Mouse (Mus musculus) embryonic facial prominence, embryonic 10.5 days (tissue): Measurements from ENCODE around the gene Axdnd1. TPM values are rescaled to one million over a fixed set of nuclear protein-coding genes. Genes with fewer than 3 reads are reported as not detected.

Experiments
- DNase-seq: peaks from one replicate; pipeline ENCODE4 v3.0.0-alpha.2; 2017; ENCODE audit warnings: low spot score
- H3K27ac ChIP-seq: fragments of 300-500 bp; sonication (generic); replicated peaks from 2 replicates; pipeline ENCODE4 v1.5.1; 2016; ENCODE audit warnings: mild to moderate bottlenecking
- H3K27me3 ChIP-seq: fragments of 300-500 bp; sonication (generic); replicated peaks from 2 replicates; pipeline ENCODE4 v1.6.1; 2016; ENCODE audit warnings: low read depth, mild to moderate bottlenecking; ENCODE audit not compliant: poor library complexity, severe bottlenecking
- H3K36me3 ChIP-seq: fragments of 300-500 bp; sonication (generic); replicated peaks from 2 replicates; pipeline ENCODE4 v1.6.1; 2016; ENCODE audit warnings: mild to moderate bottlenecking, moderate library complexity
- H3K4me1 ChIP-seq: fragments of 300-500 bp; sonication (generic); 2 replicates; pipeline ENCODE4 v1.6.1; 2016
- H3K4me3 ChIP-seq: fragments of 300-500 bp; sonication (generic); 2 replicates; pipeline ENCODE4 v1.5.1; 2016; ENCODE audit warnings: mild to moderate bottlenecking, moderate library complexity
- H3K9me3 ChIP-seq: fragments of 300-500 bp; sonication (generic); 2 replicates; pipeline ENCODE4 v1.6.1; 2016; ENCODE audit warnings: mild to moderate bottlenecking
- WGBS: fragments of 180-500 bp; shearing (Covaris S2); methylation state at CpG from one replicate; pipeline ENCODE4 v1.1.7; 2016; 5-methylcytosine and 5-hydroxymethylcytosine counted together
- polyA plus RNA-seq: library from polyadenylated mRNA; unstranded; fragments of >200 nt; fragmentation: Nextera tagmentation; extraction: Ambion mirVana; gene quantifications from 2 replicates; pipeline ENCODE4 v1.2.1, GENCODE M21; 2016

The Axdnd1 gene
- polyA plus RNA-seq, 1 experiment from 2014 or later: 0.30 TPM

- Histone ChIP-seq H3K9me3 (no peaks in the 10 kb centered on the region), H3K4me3 (no peak overlapping the region), H3K36me3 (no peaks in the 10 kb centered on the region), H3K4me1 (no peaks in the 10 kb centered on the region), H3K27me3 (no peaks in the 10 kb centered on the region), H3K27ac (no peak overlapping the region)
- no peak for DNase-seq
- WGBS: 92% methylated on average over 3 of the region's 3 CpGs
Measured at GRCm38 (mm10) chr1:156381217-156381616, 39.7 kb downstream of the Axdnd1 start.

GRCm38 (mm10) chr1:156365740-156366139 lies 55.2 kb downstream of the Axdnd1 start, which contains the start of gene Gm2000:
Gm2000 (plus strand) TSS chr1:156366040.
- 90% methylated on average over 8 of the region's 8 CpGs for WGBS
- Histone ChIP-seq H3K9me3 (0 out of 2 replicates have a peak, but pooled peaks cover 4% of the 10 kb centered on the region), H3K4me3 (no peak within 1 kb of the TSS), H3K36me3 (no peaks in the 10 kb centered on the region), H3K27ac (no peak within 1 kb of the TSS), H3K27me3 (no peaks in the 10 kb centered on the region), H3K4me1 (no peaks in the 10 kb centered on the region)
- no peak for DNase-seq

- H3K27ac ChIP-seq: no peak overlapping the region
- DNase-seq: no peak
- 85% methylated on average over 2 of the region's 2 CpGs for WGBS
- no peaks in the 10 kb centered on the region for H3K9me3 ChIP-seq
- H3K4me3 ChIP-seq: no peak overlapping the region
- no peaks in the 10 kb centered on the region for H3K36me3 ChIP-seq
- H3K4me1 ChIP-seq: no peaks in the 10 kb centered on the region
- no peaks in the 10 kb centered on the region for H3K27me3 ChIP-seq
Measured at GRCm38 (mm10) chr1:156352466-156352865, 68.5 kb downstream of the Axdnd1 start.

GRCm38 (mm10) chr1:156350441-156350840 lies 70.5 kb downstream of the Axdnd1 start:
- no peaks in the 10 kb centered on the region for H3K9me3 ChIP-seq
- H3K4me3 ChIP-seq: no peak overlapping the region
- WGBS: 83% methylated on average over 4 of the region's 4 CpGs
- H3K27me3 ChIP-seq: no peaks in the 10 kb centered on the region
- no peaks in the 10 kb centered on the region for H3K36me3 ChIP-seq
- H3K27ac ChIP-seq: no peak overlapping the region
- DNase-seq: no peak
- no peaks in the 10 kb centered on the region for H3K4me1 ChIP-seq

- WGBS: 84% methylated on average over 4 of the region's 4 CpGs
- H3K4me1 ChIP-seq: no peaks in the 10 kb centered on the region
- H3K9me3 ChIP-seq: no peaks in the 10 kb centered on the region
- no peak overlapping the region for H3K4me3 ChIP-seq
- no peaks in the 10 kb centered on the region for H3K27me3 ChIP-seq
- DNase-seq: no peak
- no peak overlapping the region for H3K27ac ChIP-seq
- H3K36me3 ChIP-seq: no peaks in the 10 kb centered on the region
Measured at GRCm38 (mm10) chr1:156349031-156349430, 71.9 kb downstream of the Axdnd1 start.

GRCm38 (mm10) chr1:156345633-156346032 lies 75.3 kb downstream of the Axdnd1 start:
- Histone ChIP-seq H3K27me3 (no peaks in the 10 kb centered on the region), H3K4me1 (no peaks in the 10 kb centered on the region), H3K9me3 (no peaks in the 10 kb centered on the region), H3K27ac (no peak overlapping the region), H3K4me3 (no peak overlapping the region), H3K36me3 (no peaks in the 10 kb centered on the region)
- WGBS: 90% methylated on average over 4 of the region's 4 CpGs
- DNase-seq: no peak

- no peak overlapping the region for H3K4me3 ChIP-seq
- WGBS: 63% methylated on average over 4 of the region's 4 CpGs
- no peaks in the 10 kb centered on the region for H3K27me3 ChIP-seq
- H3K27ac ChIP-seq: no peak overlapping the region
- H3K36me3 ChIP-seq: no peaks in the 10 kb centered on the region
- no peak for DNase-seq
- H3K9me3 ChIP-seq: no peaks in the 10 kb centered on the region
- no peaks in the 10 kb centered on the region for H3K4me1 ChIP-seq
Measured at GRCm38 (mm10) chr1:156344433-156344832, 76.5 kb downstream of the Axdnd1 start.

- WGBS: 83% methylated on average over 4 of the region's 4 CpGs
- Histone ChIP-seq H3K4me3 (no peak overlapping the region), H3K27me3 (no peaks in the 10 kb centered on the region)
Measured at GRCm38 (mm10) chr1:156340847-156341246, 80.1 kb downstream of the Axdnd1 start.

GRCm38 (mm10) chr1:156323126-156323525 lies 97.8 kb downstream of the Axdnd1 start:
- Histone ChIP-seq H3K4me1 (no peaks in the 10 kb centered on the region), H3K27ac (no peak overlapping the region), H3K27me3 (no peaks in the 10 kb centered on the region), H3K4me3 (no peak overlapping the region), H3K9me3 (no peaks in the 10 kb centered on the region), H3K36me3 (no peaks in the 10 kb centered on the region)
- 90% methylated on average over 9 of the region's 9 CpGs for WGBS
- no peak for DNase-seq

More at GRCm38 (mm10) chr1:156340847-156341246, 80.1 kb downstream of the Axdnd1 start:
- Histone ChIP-seq H3K27ac (no peak overlapping the region), H3K4me1 (no peaks in the 10 kb centered on the region), H3K9me3 (no peaks in the 10 kb centered on the region), H3K36me3 (no peaks in the 10 kb centered on the region)
- DNase-seq: no peak

GRCm38 (mm10) chr1:156310630-156311029 lies 110.3 kb downstream of the Axdnd1 start, which contains the start of gene Nphs2:
Nphs2 (plus strand) TSS chr1:156310727.
- Histone ChIP-seq H3K9me3 (no peaks in the 10 kb centered on the region), H3K4me3 (peak within 1 kb of the TSS; percentile 48), H3K4me1 (peaks cover 7% of the 10 kb centered on the region), H3K27ac (no peak within 1 kb of the TSS), H3K36me3 (no peaks in the 10 kb centered on the region), H3K27me3 (peaks cover 68% of the 10 kb centered on the region)
- peak; percentile 32 for DNase-seq
- WGBS: 3% methylated on average over 29 of the region's 29 CpGs

- no peak overlapping the region for H3K27ac ChIP-seq
- WGBS: 86% methylated on average over 1 of the region's 1 CpGs
- H3K9me3 ChIP-seq: no peaks in the 10 kb centered on the region
- no peak for DNase-seq
- peaks cover 8% of the 10 kb centered on the region for H3K4me1 ChIP-seq
- peaks cover 89% of the 10 kb centered on the region for H3K27me3 ChIP-seq
- no peak overlapping the region for H3K4me3 ChIP-seq
- H3K36me3 ChIP-seq: no peaks in the 10 kb centered on the region
Measured at GRCm38 (mm10) chr1:156308595-156308994, 112.4 kb downstream of the Axdnd1 start.

GRCm38 (mm10) chr1:156302911-156303749 lies 117.8 kb downstream of the Axdnd1 start, which contains the start of gene Tdrd5:
Tdrd5 (minus strand) TSS chr1:156303664.
- under 1% methylated on average over 85 of the region's 85 CpGs for WGBS
- Histone ChIP-seq H3K27ac (peak within 1 kb of the TSS; percentile 48; the same call in 1 of the 2 replicates), H3K4me3 (peak within 1 kb of the TSS; percentile 80), H3K4me1 (peaks cover 11% of the 10 kb centered on the region), H3K36me3 (no peaks in the 10 kb centered on the region), H3K27me3 (peaks cover 70% of the 10 kb centered on the region), H3K9me3 (peaks cover 4% of the 10 kb centered on the region; the same call in 1 of the 2 replicates)
- DNase-seq: peak; percentile 71

- Histone ChIP-seq H3K9me3 (no peaks in the 10 kb centered on the region), H3K36me3 (no peaks in the 10 kb centered on the region), H3K27me3 (no peaks in the 10 kb centered on the region; the same call in 1 of the 2 replicates), H3K27ac (no peak overlapping the region), H3K4me3 (no peak overlapping the region), H3K4me1 (no peaks in the 10 kb centered on the region)
- DNase-seq: no peak
- WGBS: 96% methylated on average over 6 of the region's 6 CpGs
Measured at GRCm38 (mm10) chr1:156290016-156290415, 130.9 kb downstream of the Axdnd1 start.
